Mouse (Mus musculus) kidney, adult 2 months (tissue): ENCODE data around the gene Rfx5.

Experiments used
- CTCF ChIP-seq: fragments of 200-500 bp; conservative IDR thresholded peaks from 2 replicates; pipeline ENCODE4 v1.5.1; 2011; ENCODE audit warnings: low read depth, mild to moderate bottlenecking, control low read depth, low read length, moderate library complexity, mixed read lengths; ENCODE audit not compliant: insufficient read depth, insufficient read length
- POLR2A ChIP-seq: fragments of 200-500 bp; IDR thresholded peaks from one replicate; pipeline ENCODE4 v1.6.1; 2011; ENCODE audit warnings: low read depth, low read length, control low read depth

DNA sequence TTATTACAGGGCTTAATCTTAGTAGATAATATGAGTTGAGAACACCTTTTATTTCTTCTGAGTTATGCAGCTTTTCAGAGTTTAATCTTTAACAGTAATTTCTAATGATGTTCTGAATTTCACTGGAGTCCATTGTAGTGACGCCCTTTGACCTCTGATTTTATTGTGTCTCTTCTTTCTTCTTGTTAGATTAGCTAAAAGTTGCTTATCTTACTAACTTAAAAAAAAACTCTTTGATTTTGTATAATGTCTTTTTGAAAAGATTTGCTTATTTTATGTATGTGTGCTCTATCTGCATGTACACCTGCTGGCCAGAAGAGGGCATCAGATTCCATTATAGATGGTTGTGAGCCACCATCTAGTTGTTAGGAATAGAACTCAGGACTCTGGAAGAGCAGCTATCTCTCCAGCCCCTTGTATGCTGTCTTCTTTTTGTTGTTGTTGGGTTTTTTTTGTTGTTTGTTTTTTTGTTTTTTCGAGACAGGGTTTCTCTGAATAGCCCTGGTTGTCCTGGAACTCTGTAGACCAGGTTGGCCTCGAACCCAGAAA, 5.7 kb upstream of the Rfx5 start:
- TF ChIP-seq CTCF (peak; percentile 15; the same call in 1 of the 2 replicates), POLR2A (no peak)
